Mouse (Mus musculus) right cerebral cortex, adult 2 months (tissue): ENCODE data around the gene Mreg.
"Not testable (repeated sequence)": the region's sequence is repeated elsewhere in the genome, so short reads cannot be mapped to it uniquely, and the experiment has no call there.

ENCODE experiments used
- DNase-seq, 2 experiments: peaks; one replicate each; pipeline ENCODE4 v3.0.0; 2021 to 2022; ENCODE audit warnings: low spot score in 2 of 2

Gene Mreg

GRCm38 (mm10) chr1:72211701-72212699 is at the start of gene Mreg:
Mreg (minus strand) TSS chr1:72212307.
- peak; percentile 51 to 63 for DNase-seq

GRCm38 (mm10) chr1:72256381-72257256 is 44.5 kb upstream of the Mreg start:
- no peak for DNase-seq

GRCm38 (mm10) chr1:72255854-72256175 is 43.7 kb upstream of the Mreg start:
- no peak for DNase-seq

GRCm38 (mm10) chr1:72255062-72255853 is 43.2 kb upstream of the Mreg start:
- DNase-seq, result peak; percentile 39

- DNase-seq, result peak; percentile 80 to 81
Observed at GRCm38 (mm10) chr1:72254545-72255061, 42.5 kb upstream of the Mreg start.

- DNase-seq, result peak; percentile 19 to 27
Observed at GRCm38 (mm10) chr1:72253881-72254491, 41.9 kb upstream of the Mreg start.

- DNase-seq, result no peak
Observed at GRCm38 (mm10) chr1:72251806-72252205, 39.7 kb upstream of the Mreg start.

- DNase-seq, result not testable (repeated sequence)
Observed at GRCm38 (mm10) chr1:72248226-72248737, 36.2 kb upstream of the Mreg start.

- DNase-seq, result peak in 1 of 2 experiments; percentile 29
Observed at GRCm38 (mm10) chr1:72244317-72245036, 32.4 kb upstream of the Mreg start.

GRCm38 (mm10) chr1:72243656-72244316 is 31.7 kb upstream of the Mreg start:
- peak; percentile 95 to 97 for DNase-seq

GRCm38 (mm10) chr1:72242581-72243143 is 30.6 kb upstream of the Mreg start:
- no peak for DNase-seq

GRCm38 (mm10) chr1:72239113-72239512 is 27.0 kb upstream of the Mreg start:
- DNase-seq, result not testable (repeated sequence)

- no peak for DNase-seq
Observed at GRCm38 (mm10) chr1:72238016-72238580, 26.0 kb upstream of the Mreg start.

GRCm38 (mm10) chr1:72237007-72237775 is 25.1 kb upstream of the Mreg start:
- peak; percentile 41 to 56 for DNase-seq

GRCm38 (mm10) chr1:72236363-72237006 is 24.4 kb upstream of the Mreg start:
- DNase-seq, result peak; percentile 73 to 77

GRCm38 (mm10) chr1:72232592-72232991 is 20.5 kb upstream of the Mreg start:
- DNase-seq, result not testable (repeated sequence)

- no peak for DNase-seq
Observed at GRCm38 (mm10) chr1:72228974-72229373, 16.9 kb upstream of the Mreg start.
